Mouse (Mus musculus): Measurements from ENCODE around the gene Olfr926. TPM values are rescaled to one million over a fixed set of nuclear protein-coding genes. Genes with fewer than 3 reads are reported as not detected.

The Olfr926 gene
- polyA plus RNA-seq (2014; fragmentation: Illumina TruSeq; extraction: RNeasy Lipid Tissue Mini Kit (QIAGEN cat#74804)): not detected

DNA sequence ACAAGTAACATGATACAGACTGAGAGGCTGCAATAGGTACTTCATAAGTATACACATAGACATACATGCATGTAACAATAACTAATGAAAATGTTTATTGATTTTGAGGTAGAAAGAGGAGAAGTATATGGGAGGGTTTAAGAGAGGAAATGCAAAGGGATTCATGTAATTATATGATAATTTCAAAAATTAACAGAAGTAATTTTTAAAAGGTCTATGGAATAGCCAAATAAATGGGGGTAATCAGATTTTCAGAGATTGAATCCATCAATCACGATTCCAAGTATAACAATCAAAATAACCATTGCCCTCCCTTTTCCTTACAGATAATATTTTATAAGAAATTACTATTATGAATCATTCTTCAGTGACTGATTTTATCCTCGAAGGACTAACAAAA, at the start of gene Olfr926:
Gene Olfr926, plus strand, starts transcription at position 301 of the 400 bp plus-strand sequence.

GRCm38 (mm10) chr9:38844149-38844548, 32.8 kb upstream of the Olfr926 start, which contains the start of gene Olfr924:
Gene Olfr924, plus strand, starts transcription at chr9:38844449.

DNA sequence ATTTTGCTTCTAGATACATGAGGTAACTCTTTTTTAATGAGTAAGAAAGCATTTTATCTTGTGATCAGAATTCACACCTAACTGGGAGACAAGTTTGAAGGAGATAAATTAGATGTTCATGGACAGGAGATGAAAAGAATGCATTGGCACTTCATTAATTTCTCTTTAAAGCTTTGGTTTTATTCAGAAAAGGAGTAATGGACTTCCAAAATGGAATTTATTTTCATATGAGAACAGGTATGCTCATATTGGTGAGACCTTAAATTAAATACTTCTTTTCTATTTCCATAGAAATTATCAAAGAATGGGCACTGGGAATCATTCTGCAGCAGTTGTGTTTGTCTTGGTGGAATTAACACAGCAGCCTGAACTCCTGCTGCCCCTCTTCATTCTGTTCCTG, 22.2 kb upstream of the Olfr926 start, which contains the start of gene Olfr26:
Gene Olfr26, plus strand, starts transcription at position 301 of the 400 bp plus-strand sequence.

Other genes with a start within 250 kb of the Olfr926 start
- gene Olfr916, start 217.3 kb upstream of the Olfr926 start, polyA plus RNA-seq (2014; fragmentation: Illumina TruSeq; extraction: RNeasy Lipid Tissue Mini Kit (QIAGEN cat#74804)): not detected
- not detected for gene Olfr917, start 211.3 kb upstream of the Olfr926 start, polyA plus RNA-seq (2014; fragmentation: Illumina TruSeq; extraction: RNeasy Lipid Tissue Mini Kit (QIAGEN cat#74804))
- not detected for gene Olfr918, start 202.5 kb upstream of the Olfr926 start, polyA plus RNA-seq (2014; fragmentation: Illumina TruSeq; extraction: RNeasy Lipid Tissue Mini Kit (QIAGEN cat#74804))
- gene Olfr919, start 173.5 kb upstream of the Olfr926 start, polyA plus RNA-seq (2014; fragmentation: Illumina TruSeq; extraction: RNeasy Lipid Tissue Mini Kit (QIAGEN cat#74804)): not detected
- 116 TPM for gene Vwa5a, start 158.9 kb upstream of the Olfr926 start, polyA plus RNA-seq (2014; fragmentation: Illumina TruSeq; extraction: RNeasy Lipid Tissue Mini Kit (QIAGEN cat#74804))
- 0.80 TPM for gene Olfr920, start 124.8 kb upstream of the Olfr926 start, polyA plus RNA-seq (2014; fragmentation: Illumina TruSeq; extraction: RNeasy Lipid Tissue Mini Kit (QIAGEN cat#74804))
- not detected for gene Olfr921, start 104.1 kb upstream of the Olfr926 start, polyA plus RNA-seq (2014; fragmentation: Illumina TruSeq; extraction: RNeasy Lipid Tissue Mini Kit (QIAGEN cat#74804))
- not detected for gene Olfr922, start 62.5 kb upstream of the Olfr926 start, polyA plus RNA-seq (2014; fragmentation: Illumina TruSeq; extraction: RNeasy Lipid Tissue Mini Kit (QIAGEN cat#74804))
- not detected for gene Olfr923, start 50.6 kb upstream of the Olfr926 start, polyA plus RNA-seq (2014; fragmentation: Illumina TruSeq; extraction: RNeasy Lipid Tissue Mini Kit (QIAGEN cat#74804))
- not detected for gene Olfr924, start 32.7 kb upstream of the Olfr926 start, polyA plus RNA-seq (2014; fragmentation: Illumina TruSeq; extraction: RNeasy Lipid Tissue Mini Kit (QIAGEN cat#74804))
- not detected for gene Olfr26, start 22.1 kb upstream of the Olfr926 start, polyA plus RNA-seq (2014; fragmentation: Illumina TruSeq; extraction: RNeasy Lipid Tissue Mini Kit (QIAGEN cat#74804))
- gene Olfr930, start 52.7 kb downstream of the Olfr926 start, polyA plus RNA-seq (2014; fragmentation: Illumina TruSeq; extraction: RNeasy Lipid Tissue Mini Kit (QIAGEN cat#74804)): not detected
- gene Olfr933, start 95.2 kb downstream of the Olfr926 start, polyA plus RNA-seq (2014; fragmentation: Illumina TruSeq; extraction: RNeasy Lipid Tissue Mini Kit (QIAGEN cat#74804)): not detected
- gene Olfr934, start 111.2 kb downstream of the Olfr926 start, polyA plus RNA-seq (2014; fragmentation: Illumina TruSeq; extraction: RNeasy Lipid Tissue Mini Kit (QIAGEN cat#74804)): not detected
- not detected for gene Olfr935, start 122.6 kb downstream of the Olfr926 start, polyA plus RNA-seq (2014; fragmentation: Illumina TruSeq; extraction: RNeasy Lipid Tissue Mini Kit (QIAGEN cat#74804))
- not detected for gene Olfr146, start 146.3 kb downstream of the Olfr926 start, polyA plus RNA-seq (2014; fragmentation: Illumina TruSeq; extraction: RNeasy Lipid Tissue Mini Kit (QIAGEN cat#74804))
- gene Olfr937, start 187.8 kb downstream of the Olfr926 start, polyA plus RNA-seq (2014; fragmentation: Illumina TruSeq; extraction: RNeasy Lipid Tissue Mini Kit (QIAGEN cat#74804)): not detected
- gene Olfr938, start 201.8 kb downstream of the Olfr926 start, polyA plus RNA-seq (2014; fragmentation: Illumina TruSeq; extraction: RNeasy Lipid Tissue Mini Kit (QIAGEN cat#74804)): not detected